Mouse (Mus musculus): ENCODE measurements around the gene Sept7.

GRCm38 (mm10) chr9:25215411-25215810 is 36.8 kb upstream of the Sept7 start:
- TF ChIP-seq CTCF (IDR thresholded peaks at IDR 0.05; ENCODE audit: control insufficient read depth, insufficient read depth, insufficient replicate concordance, low read depth, low read length) (no peak), POLR2A (IDR thresholded peaks at IDR 0.05; ENCODE audit: control insufficient read depth, low read depth, low read length) (no peak)

Data from testis, adult 2 months (tissue).